Mouse (Mus musculus) lung, postnatal 0 days (tissue): ENCODE results near the gene Ap1ar. TPM values are rescaled to one million over a fixed set of nuclear protein-coding genes. Genes with fewer than 3 reads are reported as not detected.
"Not testable (repeated sequence)": the region's sequence is repeated elsewhere in the genome, so short reads cannot be mapped to it uniquely, and the experiment has no call there.

Experiments
- ATAC-seq: fragments of 200-750 bp; cut with Nextera tagmentation; 2 replicates; pipeline ENCODE4 v1.8.0; 2017; ENCODE audit warnings: moderate library complexity
- DNase-seq: peaks from one replicate; pipeline ENCODE4 v3.0.0-alpha.2; 2016; ENCODE audit warnings: low spot score
- H3K27ac ChIP-seq: fragments of 300-500 bp; sonication (generic); 2 replicates; pipeline ENCODE4 v1.5.1; 2014; ENCODE audit warnings: antibody characterized with exemption, mild to moderate bottlenecking, low read length, mixed read lengths
- H3K27me3 ChIP-seq: fragments of 300-500 bp; sonication (generic); replicated peaks from 2 replicates; pipeline ENCODE4 v1.6.1; 2014; ENCODE audit warnings: low read length, mixed read lengths; ENCODE audit not compliant: insufficient read depth
- H3K36me3 ChIP-seq: fragments of 300-500 bp; sonication (generic); 2 replicates; pipeline ENCODE4 v1.6.1; 2014; ENCODE audit warnings: low read length, mixed read lengths; ENCODE audit not compliant: insufficient read depth
- H3K4me1 ChIP-seq: fragments of 300-500 bp; sonication (generic); 2 replicates; pipeline ENCODE4 v1.6.1; 2014; ENCODE audit warnings: antibody characterized with exemption, low read depth, low read length, mixed read lengths; ENCODE audit not compliant: insufficient read depth
- H3K4me2 ChIP-seq: fragments of 300-500 bp; sonication (generic); replicated peaks from 2 replicates; pipeline ENCODE4 v1.6.1; 2014; ENCODE audit warnings: low read depth, mild to moderate bottlenecking, low read length, moderate library complexity, mixed read lengths
- H3K4me3 ChIP-seq: fragments of 300-500 bp; sonication (generic); 2 replicates; pipeline ENCODE4 v1.5.1; 2014; ENCODE audit warnings: low read depth, low read length
- H3K9ac ChIP-seq: fragments of 300-500 bp; sonication (generic); replicated peaks from 2 replicates; pipeline ENCODE4 v1.6.1; 2014; ENCODE audit warnings: low read depth, mild to moderate bottlenecking
- H3K9me3 ChIP-seq: fragments of 300-500 bp; sonication (generic); 2 replicates; pipeline ENCODE4 v1.6.1; 2016; ENCODE audit warnings: low read length, mixed read lengths
- CTCF ChIP-seq: IDR thresholded peaks from 2 replicates; pipeline ENCODE4 v1.5.1; 2016; ENCODE audit warnings: antibody characterized with exemption, mild to moderate bottlenecking
- EP300 ChIP-seq: IDR thresholded peaks from 2 replicates; pipeline ENCODE4 v1.6.1; 2016; ENCODE audit warnings: antibody characterized with exemption, mild to moderate bottlenecking, control low read depth
- WGBS: fragments of 180-500 bp; shearing (Covaris S2); extraction: QIAGEN DNeasy Blood & Tissue Kit; methylation state at CpG from one replicate; pipeline ENCODE4 v1.1.7; 2014; 5-methylcytosine and 5-hydroxymethylcytosine counted together
- polyA plus RNA-seq: library from polyadenylated mRNA; unstranded; fragments of >200 nt; fragmentation: Nextera tagmentation; extraction: Ambion mirVana; gene quantifications from 2 replicates; pipeline ENCODE4 v1.2.1, GENCODE M21; 2015

Ap1ar gene
- polyA plus RNA-seq, 1 experiment from 2014 or later, result 24.7 TPM

DNA sequence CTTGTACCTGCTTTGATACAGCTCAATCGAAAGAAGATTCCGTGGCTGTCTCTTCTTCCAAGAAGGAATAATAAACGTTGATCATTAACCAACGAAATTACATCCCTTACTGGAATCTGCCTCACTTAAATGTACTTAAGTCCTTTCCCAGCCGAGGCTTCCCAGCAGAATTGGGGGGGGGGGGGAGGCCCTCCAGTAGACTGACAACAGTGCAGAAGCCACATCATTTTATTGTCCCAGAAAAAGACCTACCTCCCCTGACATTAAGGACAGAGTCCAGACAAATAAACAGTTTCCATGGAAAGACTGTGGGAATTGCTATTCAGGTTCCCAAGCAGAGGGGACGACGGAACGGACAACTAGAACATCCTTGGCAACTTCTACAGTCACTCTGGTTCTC, 48.4 kb downstream of the Ap1ar start:
- 25% methylated on average over 8 of the region's 8 CpGs for WGBS
- ATAC-seq, result no peak

GRCm38 (mm10) chr3:127788038-127788437, 49.3 kb downstream of the Ap1ar start:
- no peak for DNase-seq
- no peak overlapping the region for H3K9ac ChIP-seq
- 0 out of 2 replicates have a peak, but pooled peaks cover 7% of the 10 kb centered on the region for H3K27me3 ChIP-seq
- H3K4me1 ChIP-seq, result no peaks in the 10 kb centered on the region
- H3K36me3 ChIP-seq, result no peaks in the 10 kb centered on the region
- no peak for ATAC-seq
- H3K4me2 ChIP-seq, result no peak overlapping the region
- no peak for TF ChIP-seq EP300
- TF ChIP-seq CTCF, result no peak
- no peak overlapping the region for H3K27ac ChIP-seq
- no peaks in the 10 kb centered on the region for H3K9me3 ChIP-seq
- no peak overlapping the region for H3K4me3 ChIP-seq
- WGBS, result 51% methylated on average over 7 of the region's 7 CpGs

More for the DNA sequence above, 48.4 kb downstream of the Ap1ar start:
- Histone ChIP-seq H3K4me1 (no peaks in the 10 kb centered on the region), H3K36me3 (no peaks in the 10 kb centered on the region), H3K4me2 (peak overlapping the region; percentile 96), H3K9ac (no peak overlapping the region), H3K27me3 (0 out of 2 replicates have a peak, but pooled peaks cover 7% of the 10 kb centered on the region), H3K27ac (no peak overlapping the region), H3K4me3 (no peak overlapping the region), H3K9me3 (no peaks in the 10 kb centered on the region)
- no peak for DNase-seq
- no peak for TF ChIP-seq CTCF
- no peak for TF ChIP-seq EP300

- H3K27ac ChIP-seq, result no peak overlapping the region
- H3K4me1 ChIP-seq, result no peaks in the 10 kb centered on the region
- H3K9me3 ChIP-seq, result no peaks in the 10 kb centered on the region
- ATAC-seq (no peak), DNase-seq (peak; percentile 14)
- H3K9ac ChIP-seq, result no peak overlapping the region
- H3K4me2 ChIP-seq, result no peak overlapping the region
- no peaks in the 10 kb centered on the region for H3K36me3 ChIP-seq
- H3K27me3 ChIP-seq, result 0 out of 2 replicates have a peak, but pooled peaks cover 7% of the 10 kb centered on the region
- TF ChIP-seq EP300, result no peak
- TF ChIP-seq CTCF, result no peak
- H3K4me3 ChIP-seq, result no peak overlapping the region
These were observed 50.3 kb downstream of the Ap1ar start for GRCm38 (mm10) chr3:127787032-127787431.

GRCm38 (mm10) chr3:127783680-127784079, 53.6 kb downstream of the Ap1ar start:
- not testable (repeated sequence) for H3K27ac ChIP-seq, H3K27me3 ChIP-seq, ATAC-seq, H3K4me3 ChIP-seq, DNase-seq, H3K36me3 ChIP-seq, H3K9ac ChIP-seq, H3K9me3 ChIP-seq, H3K4me2 ChIP-seq, H3K4me1 ChIP-seq
- 93% methylated on average over 8 of the region's 8 CpGs for WGBS

DNA sequence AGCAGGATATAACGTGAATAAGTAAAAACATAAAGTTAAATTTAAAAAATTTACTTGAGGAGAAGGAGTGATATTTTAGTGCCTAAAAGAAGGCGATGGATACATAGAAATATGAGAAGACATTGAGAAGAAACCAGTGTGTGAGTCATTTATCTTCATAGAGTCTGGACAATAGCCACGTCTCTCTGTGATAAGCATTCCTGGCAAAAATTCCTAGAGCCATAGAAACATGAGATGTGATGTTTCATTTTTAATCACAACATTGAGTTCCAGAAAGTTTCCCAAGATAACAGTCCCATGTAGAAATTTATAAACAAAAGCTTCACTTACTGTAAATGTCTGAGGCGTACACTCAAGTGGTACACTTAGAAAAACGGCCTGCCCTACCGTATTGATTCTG, 54.4 kb downstream of the Ap1ar start:
- no peak for TF ChIP-seq EP300
- TF ChIP-seq CTCF, result no peak
- Histone ChIP-seq H3K4me3 (no peak overlapping the region), H3K9me3 (no peaks in the 10 kb centered on the region), H3K27ac (no peak overlapping the region), H3K36me3 (no peaks in the 10 kb centered on the region), H3K9ac (no peak overlapping the region), H3K27me3 (no peaks in the 10 kb centered on the region), H3K4me2 (no peak overlapping the region), H3K4me1 (no peaks in the 10 kb centered on the region)
- no peak for ATAC-seq
- 53% methylated on average over 6 of the region's 6 CpGs for WGBS
- DNase-seq, result peak; percentile 42

GRCm38 (mm10) chr3:127780921-127781320, 56.4 kb downstream of the Ap1ar start:
- no peak for TF ChIP-seq EP300
- no peak for TF ChIP-seq CTCF
- WGBS, result 77% methylated on average over 9 of the region's 9 CpGs
- Histone ChIP-seq H3K4me1 (no peaks in the 10 kb centered on the region), H3K4me2 (no peak overlapping the region), H3K27ac (no peak overlapping the region), H3K36me3 (no peaks in the 10 kb centered on the region), H3K9ac (no peak overlapping the region), H3K4me3 (no peak overlapping the region), H3K9me3 (no peaks in the 10 kb centered on the region), H3K27me3 (no peaks in the 10 kb centered on the region)
- ATAC-seq, result no peak
- DNase-seq, result no peak

GRCm38 (mm10) chr3:127780021-127780644, 57.2 kb downstream of the Ap1ar start, which contains the start of gene Alpk1:
Gene Alpk1 (minus strand): TSS chr3:127780527.
- TF ChIP-seq CTCF, result peak; percentile 69
- no peak for TF ChIP-seq EP300
- Histone ChIP-seq H3K27ac (peak within 1 kb of the TSS; percentile 63; the same call in 1 of the 2 replicates), H3K4me2 (peak within 1 kb of the TSS; percentile 62), H3K9me3 (no peaks in the 10 kb centered on the region), H3K9ac (no peak within 1 kb of the TSS), H3K36me3 (no peaks in the 10 kb centered on the region), H3K4me1 (no peaks in the 10 kb centered on the region), H3K27me3 (no peaks in the 10 kb centered on the region), H3K4me3 (peak within 1 kb of the TSS; percentile 50)
- peak; percentile 92 for DNase-seq
- under 1% methylated on average over 24 of the region's 24 CpGs for WGBS
- ATAC-seq, result peak; percentile 90
